Mouse (Mus musculus): Measurements from ENCODE around the gene Pdzk1.

The Pdzk1 gene

DNA sequence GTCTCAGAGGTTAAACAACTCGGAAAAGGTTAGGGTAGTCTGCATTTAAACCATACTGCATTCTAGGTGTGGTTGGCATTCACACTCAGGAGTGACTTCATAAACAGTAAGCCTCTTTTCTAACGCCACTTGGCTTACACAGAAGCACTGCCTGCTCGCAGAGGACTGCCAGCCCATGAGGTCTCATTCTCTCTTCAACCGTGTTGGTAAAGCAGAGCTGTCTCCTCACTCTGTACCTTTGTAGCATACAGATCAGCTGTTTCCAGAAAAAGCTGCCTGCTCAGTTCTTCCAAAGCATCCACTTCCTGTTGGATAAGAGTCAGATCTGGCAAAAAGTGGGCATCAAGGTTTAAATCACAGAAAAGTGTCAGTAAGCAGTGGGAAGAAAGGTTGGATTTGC is 51.3 kb downstream of the Pdzk1 start:
- DNase-seq (ENCODE audit: inconsistent age in 2 of 2, low spot score in 1 of 2): no peak

GRCm38 (mm10) chr3:96881557-96881956 is 52.5 kb downstream of the Pdzk1 start:
- DNase-seq (ENCODE audit: inconsistent age in 2 of 2, low spot score in 1 of 2): peak in 1 of 2 experiments; percentile 43

DNA sequence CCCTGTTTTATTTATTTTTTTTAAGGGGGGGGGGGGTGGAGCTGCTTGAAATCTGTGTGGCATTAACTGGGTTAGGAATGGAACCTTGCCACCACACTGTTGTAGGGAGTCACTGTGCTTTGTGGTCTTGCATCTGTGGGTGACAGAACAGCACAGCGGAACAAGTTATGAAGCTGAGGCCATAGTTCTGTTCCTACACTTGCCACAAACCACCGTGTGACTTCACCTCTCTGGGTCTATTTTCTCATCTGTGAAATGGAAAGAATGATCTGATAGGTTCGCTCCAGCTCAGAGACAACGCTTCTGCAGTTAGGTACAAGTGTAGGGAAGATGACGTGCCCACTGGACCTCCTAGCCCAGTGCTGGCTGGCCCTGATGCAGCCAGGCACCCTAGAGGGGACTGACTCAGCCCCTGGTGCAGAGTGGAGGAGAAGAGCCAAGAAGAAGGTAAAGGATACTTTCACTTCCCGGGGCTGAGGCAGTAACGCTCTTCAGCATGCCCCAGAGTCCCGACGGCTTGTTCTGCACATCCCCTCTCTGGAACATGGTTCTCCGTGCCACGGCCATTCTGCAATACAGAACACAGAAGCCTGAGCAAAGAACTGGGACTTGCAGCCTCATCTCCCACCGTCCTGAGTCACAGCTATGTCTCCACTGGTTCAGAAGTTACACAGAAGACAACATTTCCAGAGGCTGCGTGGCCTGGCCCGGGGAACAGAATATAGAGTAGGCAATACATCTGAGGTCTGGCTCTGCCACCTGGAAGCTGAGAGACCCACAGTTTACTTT is 53.2 kb downstream of the Pdzk1 start:
- no peak for DNase-seq (ENCODE audit: inconsistent age in 2 of 2, low spot score in 1 of 2)

DNA sequence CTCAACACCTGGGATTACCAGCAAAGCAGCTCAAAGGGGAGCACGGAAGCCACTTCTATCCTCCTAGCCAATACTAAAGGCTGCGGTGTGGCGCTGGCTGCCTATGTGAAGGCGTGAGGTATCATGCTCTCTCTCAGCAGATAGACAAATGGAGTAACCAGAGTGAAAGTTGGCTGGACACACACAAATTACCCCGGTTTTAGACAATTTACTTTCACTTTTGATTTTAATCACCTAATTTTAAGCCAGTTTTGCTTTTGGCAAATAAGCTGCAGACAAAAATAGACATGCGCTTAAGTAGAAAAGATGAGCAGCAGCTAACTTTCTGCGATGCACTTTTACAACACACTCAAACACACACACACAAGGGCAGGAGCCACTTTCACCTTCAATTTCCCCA is 54.6 kb downstream of the Pdzk1 start:
- DNase-seq (ENCODE audit: inconsistent age in 2 of 2, low spot score in 1 of 2): no peak

DNA sequence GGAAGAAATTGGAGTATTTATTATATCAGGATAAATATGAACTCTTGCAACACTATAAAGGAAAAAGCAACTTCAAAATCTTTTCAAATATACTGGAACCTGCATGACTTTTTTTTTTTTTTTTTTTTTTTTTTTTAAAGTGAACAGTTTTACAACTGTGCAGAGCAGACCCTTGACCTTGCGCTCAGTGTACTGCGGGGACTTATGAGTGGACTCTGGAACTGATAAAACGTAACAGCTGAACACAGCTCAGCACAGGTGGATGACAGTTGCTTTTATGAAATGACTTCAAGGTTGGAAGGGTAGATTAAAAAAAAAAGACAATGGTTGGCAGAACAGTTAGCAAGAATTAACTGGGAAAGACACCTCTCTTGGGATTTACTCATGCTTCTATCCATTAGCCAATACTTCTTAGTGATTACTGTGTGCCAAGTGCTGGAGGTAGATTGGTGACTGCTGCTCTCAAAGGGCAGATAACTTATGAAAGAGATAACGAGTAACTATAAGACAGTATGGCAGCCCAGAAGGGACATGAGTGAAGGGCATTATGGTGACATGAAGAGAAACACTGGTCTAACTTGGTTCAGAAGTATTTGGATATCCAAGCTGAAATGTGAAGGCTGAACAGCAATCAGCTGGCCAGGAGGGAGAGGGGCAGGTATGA is 73.4 kb downstream of the Pdzk1 start:
- no peak for DNase-seq (ENCODE audit: inconsistent age in 2 of 2, low spot score in 1 of 2)

- DNase-seq (ENCODE audit: inconsistent age in 2 of 2, low spot score in 1 of 2): no peak
Measured at GRCm38 (mm10) chr3:96904393-96904792, 75.3 kb downstream of the Pdzk1 start, which contains the start of gene Gja5. TSS of gene Gja5 (plus strand) at chr3:96904693.

- DNase-seq (ENCODE audit: inconsistent age in 2 of 2, low spot score in 1 of 2): peak; percentile 95 to 98
Measured at GRCm38 (mm10) chr3:96904851-96905541, 75.9 kb downstream of the Pdzk1 start, which contains the start of gene Gpr89. TSS of gene Gpr89 (minus strand) at chr3:96905346.

DNA sequence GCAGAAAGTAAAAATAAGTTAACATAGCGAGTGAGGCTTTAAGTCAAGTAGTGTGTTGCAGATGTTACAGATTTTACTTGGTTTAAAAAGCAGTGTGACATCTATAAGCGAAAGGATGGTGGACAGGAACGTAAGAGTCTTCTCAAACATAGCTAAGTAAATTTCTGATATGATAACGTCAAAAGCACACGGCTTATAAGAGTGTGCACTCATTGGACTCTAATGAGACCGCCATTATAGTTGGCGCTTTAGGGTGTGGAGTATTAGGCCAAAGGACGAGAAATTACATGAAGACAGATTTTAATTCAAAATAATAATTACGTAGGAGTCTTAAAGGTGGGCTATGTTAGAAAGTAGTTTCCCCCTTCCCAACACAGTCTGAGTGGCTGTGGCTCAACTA is 76.5 kb downstream of the Pdzk1 start:
- no peak for DNase-seq (ENCODE audit: inconsistent age in 2 of 2, low spot score in 1 of 2)

Measured in adrenal gland, adult (tissue).